Mouse (Mus musculus) cerebellum, adult 11 months (tissue): ENCODE results near the gene Meltf.

Source experiments
- DNase-seq: peaks from one replicate; pipeline ENCODE4 v3.0.0; 2022

The Meltf gene

DNA sequence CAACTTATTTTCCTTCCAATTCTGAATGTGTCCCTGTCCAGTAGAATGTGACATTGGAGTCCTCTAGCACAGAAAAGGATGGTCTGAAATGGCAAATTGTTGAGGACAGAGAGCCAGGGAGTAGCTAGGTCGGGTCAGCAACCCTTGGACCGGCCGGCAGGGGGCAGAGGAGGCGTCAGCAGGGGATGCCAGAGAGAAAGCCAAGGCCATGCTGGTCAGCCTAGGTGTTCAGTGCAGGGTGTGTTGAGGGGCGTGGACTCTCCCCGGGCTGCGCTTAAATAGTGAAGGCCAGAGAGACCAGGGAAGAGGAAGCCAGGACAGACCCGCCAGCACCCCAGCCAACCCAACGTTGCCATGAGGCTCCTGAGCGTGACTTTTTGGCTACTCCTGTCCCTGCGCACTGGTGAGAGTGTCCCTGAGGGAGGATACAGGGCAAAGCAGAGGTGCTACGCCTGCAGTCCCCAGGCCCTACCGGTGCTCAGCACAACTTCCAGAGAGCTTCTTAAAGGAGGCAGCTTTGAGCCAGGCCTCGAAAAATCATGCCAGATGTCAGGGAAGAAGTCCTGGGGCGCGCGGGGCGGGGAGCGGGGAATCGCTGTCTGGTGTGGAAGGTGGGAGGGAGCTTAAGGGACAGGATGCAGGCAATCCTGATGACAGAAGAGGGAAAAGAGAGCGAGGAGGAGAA is at the start of gene Meltf:
TSS of gene Meltf (plus strand) at position 238 of the 685 bp plus-strand sequence.
- DNase-seq: peak; percentile 74

DNA sequence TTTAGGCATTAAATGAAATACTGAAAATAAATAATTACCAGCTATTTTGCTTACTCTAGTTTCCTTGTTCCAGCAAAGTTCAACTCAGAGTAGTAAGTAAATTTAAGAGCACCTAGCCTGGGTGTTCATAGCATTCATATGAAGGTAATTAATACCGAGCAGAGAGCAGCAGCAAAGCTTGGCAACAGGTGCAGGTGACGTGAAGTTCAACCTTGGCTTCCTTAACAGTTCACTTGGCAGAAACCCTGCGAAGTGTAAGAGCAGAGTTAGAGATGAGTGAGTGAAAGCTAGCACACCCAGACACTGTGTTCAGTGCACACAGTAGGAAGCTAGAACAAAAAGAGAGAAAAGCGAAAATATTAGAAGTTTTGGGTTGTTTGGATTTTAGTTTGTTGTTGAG is 47.9 kb upstream of the Meltf start:
- DNase-seq: no peak

DNA sequence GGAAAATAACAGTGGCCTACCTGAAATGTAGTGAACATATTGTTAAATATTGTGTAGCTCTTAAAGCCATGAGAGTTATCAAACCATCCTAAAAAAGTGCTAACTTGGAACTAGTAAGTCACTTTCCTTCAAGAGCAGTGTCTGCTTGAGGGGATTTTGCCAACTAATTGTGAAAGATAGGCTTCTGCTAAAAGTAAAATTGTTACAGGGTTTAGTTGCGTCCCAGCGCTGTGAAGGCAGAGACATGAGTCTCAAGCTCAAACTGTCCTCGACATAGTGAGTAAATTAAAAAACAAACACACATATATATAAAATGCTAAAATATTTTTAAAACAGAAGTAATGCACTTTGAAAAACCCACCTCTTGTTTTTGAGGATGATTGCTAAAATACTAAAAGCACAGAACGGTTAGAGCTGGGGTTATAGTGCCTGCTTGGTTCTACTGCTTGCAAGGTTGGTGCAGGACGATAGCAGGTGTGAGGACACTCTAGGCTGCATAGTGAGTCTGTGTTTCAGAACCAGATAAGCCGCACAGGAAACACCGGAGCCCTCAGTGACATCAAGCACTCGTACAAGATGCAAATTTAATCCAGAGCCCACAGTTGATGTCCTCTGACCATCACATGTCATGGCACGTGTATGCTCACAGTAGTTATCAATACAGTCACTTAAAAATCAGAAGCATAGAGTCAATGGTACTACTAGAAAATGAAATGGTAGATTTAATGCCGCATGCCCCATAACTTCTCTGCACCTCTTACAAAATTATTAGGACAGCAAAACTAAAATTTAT is 45.8 kb upstream of the Meltf start:
- no peak for DNase-seq

DNA sequence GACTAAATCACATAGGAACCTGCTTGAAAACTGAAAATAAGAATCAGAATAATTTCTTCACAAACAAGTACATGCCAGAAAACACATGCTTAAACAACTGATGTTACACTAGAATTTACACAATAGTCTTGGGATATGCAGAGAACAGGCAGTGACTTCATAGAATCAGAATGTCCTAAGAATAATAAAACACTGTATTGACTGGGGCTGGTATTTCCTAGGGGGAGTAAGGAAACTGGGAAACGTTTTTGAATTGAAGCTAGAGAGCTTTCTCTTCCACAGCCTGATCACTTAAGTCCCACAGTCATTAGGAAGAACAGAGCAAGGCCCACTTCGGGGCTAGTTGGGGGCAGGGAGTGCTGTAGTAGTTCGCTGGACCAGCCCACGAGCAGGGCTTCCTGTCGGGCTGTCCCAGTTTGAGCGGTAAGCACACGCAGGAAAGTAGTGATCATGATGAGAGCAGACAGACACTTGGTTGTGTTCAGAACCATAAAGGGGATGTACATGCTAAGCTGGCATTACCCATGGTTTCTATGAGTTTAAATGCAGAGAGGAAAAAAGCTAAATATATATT is 44.5 kb upstream of the Meltf start:
- DNase-seq: no peak

DNA sequence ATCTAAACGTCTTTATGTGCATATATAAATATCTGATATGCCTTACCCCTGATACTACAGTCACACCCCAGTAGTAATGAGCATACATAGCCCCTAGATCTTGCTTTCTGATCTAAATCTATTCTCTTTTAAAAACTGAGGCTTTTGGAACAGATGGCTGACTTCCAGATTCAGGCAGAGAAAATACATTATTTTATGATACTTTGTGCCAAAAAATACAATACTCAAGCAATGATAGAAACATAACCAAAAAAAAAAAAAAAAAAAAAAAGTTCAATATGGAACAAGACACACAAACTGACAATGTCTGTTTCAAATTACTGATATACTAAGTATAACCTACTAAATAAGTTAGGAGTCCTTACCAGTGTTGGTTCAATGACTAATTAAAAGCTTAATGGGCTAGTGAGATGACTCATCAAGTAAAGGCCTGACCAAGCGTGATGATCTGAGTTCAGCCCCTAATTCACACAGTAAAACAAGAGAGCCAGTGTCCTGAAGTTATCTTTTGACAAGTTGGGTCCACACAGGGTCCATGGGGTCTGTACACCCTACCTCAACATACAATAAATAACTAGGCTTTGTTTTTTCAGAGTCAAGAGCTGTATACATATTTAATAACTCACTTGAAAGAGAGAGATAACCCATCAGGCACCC is 43.8 kb upstream of the Meltf start:
- no peak for DNase-seq

DNA sequence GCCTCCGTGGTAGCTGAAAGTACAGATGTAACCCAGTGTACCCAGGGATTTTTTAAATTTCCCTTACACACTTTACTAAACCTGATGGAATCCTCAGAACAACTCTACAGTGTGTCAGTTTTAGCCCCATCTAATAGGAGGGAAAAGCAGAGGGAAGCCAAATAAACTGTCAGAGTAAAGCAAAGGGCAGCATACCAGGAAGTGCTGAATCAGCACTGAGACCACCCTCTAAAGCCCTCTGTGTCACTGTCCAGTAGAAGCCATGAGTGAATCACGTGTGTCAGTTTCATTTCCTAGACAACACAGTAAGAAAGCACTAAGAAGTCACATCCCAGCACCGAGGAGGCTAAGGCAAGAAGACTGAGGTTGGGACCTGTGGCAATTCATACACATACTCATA is 41.2 kb upstream of the Meltf start:
- no peak for DNase-seq

DNA sequence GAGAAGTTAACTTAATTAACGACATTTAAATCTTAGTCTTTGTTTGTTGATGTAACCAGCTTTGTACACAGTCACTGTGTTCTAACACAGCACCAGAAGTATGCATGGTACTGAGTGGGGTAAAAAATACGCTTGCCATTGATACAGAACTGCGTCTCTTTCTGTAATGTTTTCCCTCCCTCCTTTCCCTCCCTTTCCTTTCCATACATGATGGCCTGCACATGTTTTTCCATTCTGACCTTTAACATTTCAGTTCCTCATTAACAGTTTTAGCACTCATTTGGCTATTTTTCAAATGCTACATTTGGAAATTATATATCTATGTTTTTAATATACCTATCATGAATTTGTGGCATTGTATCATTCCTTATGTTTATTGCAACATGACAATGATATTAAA is 34.4 kb upstream of the Meltf start:
- DNase-seq: no peak

DNA sequence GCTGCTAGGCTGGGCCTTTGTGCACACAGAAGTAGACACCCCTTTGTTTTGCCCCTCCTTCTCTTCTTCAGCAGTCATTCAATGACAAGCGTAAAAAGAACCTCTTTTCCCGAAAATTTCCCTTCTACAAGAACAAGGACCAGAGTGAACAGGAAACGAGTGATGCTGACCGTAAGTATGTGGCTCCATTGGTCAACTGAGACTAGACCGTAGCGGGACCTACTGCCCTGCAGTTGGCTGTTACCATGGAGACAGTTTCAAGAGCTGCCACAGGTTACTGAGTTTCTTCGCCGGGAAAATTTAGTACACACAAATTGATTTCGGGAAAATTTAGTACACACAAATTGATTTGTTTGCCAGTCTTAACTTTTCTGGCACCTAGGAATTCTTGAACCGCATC is 31.8 kb upstream of the Meltf start:
- DNase-seq: no peak

DNA sequence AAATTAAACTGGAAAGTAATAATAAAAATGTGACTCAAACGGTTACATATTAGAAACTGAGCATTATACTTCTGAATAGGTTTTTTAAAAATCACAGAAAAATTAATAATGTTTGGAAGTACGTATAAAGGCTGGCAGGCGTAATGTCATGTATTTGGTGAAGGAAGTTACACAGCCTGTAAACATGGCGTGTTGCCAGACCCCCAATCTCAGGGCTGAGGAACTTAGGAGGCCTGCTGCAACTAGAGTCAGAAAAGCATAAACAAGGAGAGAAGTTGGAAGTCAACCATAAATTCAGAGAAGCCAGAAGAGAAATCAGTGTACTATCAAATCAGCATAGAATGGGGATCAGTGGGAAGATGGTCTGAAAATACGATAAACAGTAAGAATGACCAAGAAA is 14.7 kb upstream of the Meltf start:
- no peak for DNase-seq

DNA sequence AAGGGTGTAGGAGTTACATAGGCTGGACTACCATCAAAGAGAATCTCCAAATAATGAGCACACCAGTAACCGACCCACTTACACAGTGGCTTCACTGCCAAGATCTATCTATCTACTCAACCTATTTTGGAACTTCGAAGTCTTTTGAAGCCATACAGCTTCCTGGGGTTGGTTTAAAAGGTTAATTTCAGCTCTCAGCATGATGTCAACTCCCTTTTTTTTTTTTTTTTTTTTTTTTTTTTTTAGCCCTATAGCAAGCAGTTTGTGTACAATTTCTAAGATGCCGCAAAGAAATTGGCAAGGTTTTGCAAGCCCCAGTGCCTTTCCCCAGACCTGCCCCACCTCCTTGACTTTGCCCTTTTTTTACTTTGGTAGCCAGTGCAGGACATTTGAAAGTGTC is 13.4 kb upstream of the Meltf start:
- no peak for DNase-seq

DNA sequence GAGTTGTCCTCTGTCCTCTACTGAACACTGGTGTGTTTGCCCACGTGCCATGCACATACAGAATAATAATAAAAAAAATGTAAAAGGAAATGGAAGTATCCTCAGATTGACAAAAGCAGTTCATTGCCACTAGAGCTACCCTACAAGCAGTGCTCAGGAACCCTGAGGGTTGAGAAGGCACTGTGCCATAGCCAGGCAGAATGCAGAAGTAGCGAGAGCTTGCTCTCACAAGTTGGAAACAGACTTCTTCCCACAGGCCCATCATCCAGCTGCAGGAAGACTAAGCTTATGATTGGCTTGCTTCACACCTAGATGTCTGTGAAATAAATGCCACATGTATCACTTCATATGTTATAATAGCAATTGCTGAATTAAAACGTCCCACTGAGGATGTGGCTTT is 11.7 kb upstream of the Meltf start:
- DNase-seq: no peak

DNA sequence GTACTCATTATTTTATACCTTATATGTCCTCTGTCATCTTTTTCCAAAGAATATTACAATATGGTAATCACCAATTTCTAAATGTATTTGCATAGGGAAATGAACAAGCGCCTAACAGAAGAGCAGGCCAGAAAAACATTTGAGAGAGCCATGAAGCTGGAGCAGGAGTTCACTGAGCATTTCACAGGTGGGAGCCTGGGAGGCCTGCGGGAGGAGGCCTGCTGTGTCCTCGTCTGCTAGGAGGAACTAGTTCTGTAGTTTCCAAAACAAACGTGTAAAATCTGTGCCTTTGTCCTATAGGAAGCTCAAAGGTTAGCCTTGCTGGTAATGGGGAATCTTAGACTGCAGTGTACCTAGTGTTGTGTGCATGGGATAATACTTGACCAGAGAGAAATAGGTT is 10.9 kb upstream of the Meltf start:
- DNase-seq: no peak

DNA sequence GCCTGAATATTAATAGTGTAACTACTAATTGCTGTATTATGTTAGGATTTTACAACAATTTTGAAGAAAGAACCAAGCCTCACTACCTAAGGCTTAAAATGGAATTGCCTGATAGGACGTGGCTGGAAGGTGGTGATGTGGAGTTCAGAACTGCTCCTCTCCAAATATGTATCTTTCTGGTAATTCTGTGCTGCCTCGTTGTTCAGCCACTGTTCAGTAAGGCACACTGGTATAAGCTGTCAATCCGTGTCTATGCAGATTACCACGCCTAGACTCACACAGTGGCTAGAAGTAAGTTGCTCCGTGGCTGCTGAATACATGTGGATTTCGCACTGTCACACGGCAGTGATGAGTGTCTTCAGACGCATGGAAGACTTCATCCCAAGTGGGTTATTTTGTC is 4.9 kb upstream of the Meltf start:
- DNase-seq: no peak

DNA sequence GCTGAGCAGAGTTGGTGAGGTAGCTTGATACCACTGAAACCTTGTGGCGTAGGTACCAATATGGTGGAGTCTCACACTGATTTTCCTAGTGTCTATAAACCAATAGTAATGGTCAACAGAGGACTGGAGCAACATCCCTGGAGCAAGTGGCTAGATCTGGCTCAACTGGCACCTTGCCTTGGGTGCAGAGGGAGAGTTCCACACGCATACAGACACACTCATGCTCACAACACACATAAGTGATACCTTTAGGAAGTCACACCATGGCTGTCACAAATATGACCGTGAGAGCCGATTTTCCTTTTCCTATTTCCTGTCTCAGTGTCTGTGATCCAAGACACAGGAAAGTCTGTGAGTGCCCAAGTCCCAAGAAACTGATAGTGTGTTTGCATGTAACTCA is 3.2 kb upstream of the Meltf start:
- DNase-seq: no peak

DNA sequence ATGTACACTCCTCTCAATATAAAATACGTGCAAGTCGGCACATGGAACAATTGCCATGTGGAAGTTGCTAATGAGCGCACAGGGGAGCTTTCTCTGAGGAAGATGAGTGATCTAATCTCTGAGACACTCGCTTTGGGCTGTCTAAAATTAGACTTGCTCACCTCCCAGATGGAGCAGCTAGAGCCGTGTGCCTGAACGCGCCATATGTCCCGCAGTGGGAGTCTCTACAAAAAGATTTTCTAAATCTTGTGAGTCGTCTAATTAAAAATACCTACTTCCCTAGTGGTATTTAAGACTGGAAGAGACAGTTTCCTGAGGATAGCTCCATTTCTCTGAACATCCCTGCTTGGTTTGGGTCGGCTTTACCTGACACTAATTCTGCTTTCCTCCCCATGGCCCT is 2.2 kb upstream of the Meltf start:
- peak; percentile 67 for DNase-seq

DNA sequence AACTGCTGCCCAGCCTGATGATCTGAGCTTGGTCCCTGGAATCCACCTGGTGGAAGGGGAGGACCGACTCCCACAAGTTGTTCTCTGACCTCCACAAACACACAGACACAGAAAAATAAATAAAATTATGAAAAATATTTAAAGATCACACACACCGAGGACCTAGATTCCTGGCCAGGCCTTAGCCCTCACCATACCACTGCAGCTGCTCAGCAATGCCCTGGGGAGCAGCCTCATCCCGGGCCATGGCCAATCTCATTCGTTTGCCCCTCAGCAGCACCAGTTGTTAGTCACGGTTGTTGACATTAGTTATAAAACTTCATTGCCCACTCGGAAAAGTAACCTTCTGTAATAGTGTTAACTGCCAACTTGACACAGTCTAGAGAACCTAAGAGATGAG is 558 bp upstream of the Meltf start:
- no peak for DNase-seq

DNA sequence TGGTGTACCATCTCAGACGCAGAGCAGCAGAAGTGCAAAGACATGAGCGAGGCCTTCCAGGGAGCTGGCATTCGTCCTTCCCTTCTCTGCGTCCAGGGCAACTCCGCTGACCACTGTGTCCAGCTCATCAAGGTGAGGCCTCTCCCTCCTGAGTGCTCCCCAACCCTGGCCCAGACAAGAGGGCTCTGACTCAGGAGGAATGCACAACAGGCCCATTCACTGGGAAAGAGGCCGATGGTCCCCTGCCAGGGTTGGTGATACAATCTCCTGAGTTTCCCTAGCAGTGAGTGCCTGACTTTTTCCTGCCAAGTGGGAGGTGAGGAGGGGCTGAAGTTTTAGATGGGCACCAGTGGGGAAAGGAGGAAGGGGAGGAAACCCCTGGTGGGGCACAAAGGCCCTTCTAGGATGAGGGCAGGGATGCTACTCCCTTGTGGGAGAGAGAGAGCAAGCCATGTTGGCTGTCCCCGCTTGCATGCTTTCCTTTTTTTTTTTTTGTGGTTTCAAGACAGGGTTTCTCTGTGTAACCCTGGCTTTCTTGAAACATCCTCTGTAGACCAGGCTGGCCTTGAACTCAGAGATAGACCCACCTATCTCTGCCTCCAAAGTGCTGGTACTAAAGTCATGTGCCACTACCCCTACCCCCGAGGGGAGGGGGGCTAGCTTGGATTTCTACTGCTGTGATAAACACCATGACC is 1.7 kb downstream of the Meltf start:
- DNase-seq: no peak

DNA sequence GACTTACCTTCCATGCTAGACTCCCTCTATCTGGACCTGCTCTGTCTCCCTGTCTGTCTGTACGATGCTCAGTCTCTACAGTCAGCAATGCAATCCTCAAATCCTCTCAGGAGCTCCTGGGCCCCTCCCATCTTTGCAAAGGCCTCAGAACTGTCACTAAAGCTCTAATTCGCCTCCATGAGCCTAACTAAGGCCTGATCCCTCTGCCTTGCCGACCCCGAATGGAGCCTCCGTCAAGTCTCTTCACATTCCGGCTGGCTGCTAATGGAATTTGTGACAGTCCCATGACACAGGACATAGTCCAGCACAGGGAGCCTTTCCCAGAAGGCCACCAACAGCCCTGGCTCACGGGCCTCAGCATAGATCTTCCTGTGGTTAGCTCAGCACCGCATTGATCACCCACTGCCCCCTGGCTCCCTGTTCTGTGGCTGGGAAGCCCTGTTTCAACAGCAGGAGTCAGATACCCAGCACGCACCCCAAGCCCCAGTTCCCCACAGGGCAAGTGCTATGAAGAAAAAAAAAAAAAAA is 3.8 kb downstream of the Meltf start:
- no peak for DNase-seq

DNA sequence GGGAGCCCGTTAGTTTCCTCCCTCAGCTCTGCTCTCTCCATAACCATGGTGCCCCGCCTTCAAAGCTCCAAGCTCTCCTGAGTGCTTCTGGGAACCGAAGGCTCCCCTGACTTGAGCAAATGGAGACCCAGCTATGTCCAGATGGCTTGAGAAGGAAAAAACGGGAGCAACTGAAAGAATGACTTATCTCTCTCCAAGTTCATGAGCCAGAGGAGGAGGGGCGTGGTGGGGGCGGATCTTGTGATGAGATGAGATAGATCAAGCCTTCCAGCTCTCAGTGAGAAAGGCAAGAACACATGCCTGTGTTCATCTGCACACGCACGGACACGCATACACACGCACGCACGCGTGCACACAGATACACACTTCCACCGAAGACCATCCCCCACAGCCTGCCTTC is 4.7 kb downstream of the Meltf start:
- DNase-seq: no peak

DNA sequence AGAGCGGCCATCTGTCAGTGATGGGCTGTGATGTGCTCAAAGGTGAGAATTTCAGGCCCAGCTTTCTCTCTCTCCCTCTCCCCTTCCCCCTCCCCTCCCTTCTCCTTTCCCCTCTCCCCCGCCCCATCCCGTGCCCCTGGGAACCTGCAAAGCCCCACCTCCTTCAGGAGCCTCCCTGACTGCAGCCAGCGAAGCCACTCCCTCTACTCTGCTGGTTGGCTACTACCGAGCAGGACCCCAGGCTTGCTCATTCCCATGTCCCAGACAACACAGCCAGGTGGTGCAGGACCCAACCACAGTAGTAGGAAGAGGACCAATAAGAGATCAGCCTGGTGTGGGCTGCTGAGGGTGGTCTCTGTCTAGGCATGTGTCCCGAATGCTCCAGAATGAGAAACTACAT is 5.3 kb downstream of the Meltf start:
- DNase-seq: no peak

DNA sequence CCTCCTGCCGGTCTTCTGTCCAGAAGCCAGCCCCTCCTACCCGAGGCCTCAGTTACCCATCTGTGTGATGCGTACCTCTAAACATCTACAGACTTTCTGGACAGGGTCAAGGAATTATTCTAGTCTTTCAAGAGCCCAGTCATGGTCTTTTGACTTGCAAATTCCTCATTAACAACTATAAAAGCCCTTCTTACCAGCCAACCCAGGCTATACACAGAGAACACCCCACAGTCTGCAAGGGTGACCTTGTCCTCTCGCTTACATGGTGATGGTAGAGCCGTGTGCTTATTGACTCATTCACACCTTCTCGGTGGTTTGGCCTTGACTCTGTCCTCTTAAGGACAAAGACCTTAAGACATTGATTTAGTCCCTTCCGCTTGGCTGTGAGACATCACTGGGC is 12.3 kb downstream of the Meltf start:
- DNase-seq: no peak

DNA sequence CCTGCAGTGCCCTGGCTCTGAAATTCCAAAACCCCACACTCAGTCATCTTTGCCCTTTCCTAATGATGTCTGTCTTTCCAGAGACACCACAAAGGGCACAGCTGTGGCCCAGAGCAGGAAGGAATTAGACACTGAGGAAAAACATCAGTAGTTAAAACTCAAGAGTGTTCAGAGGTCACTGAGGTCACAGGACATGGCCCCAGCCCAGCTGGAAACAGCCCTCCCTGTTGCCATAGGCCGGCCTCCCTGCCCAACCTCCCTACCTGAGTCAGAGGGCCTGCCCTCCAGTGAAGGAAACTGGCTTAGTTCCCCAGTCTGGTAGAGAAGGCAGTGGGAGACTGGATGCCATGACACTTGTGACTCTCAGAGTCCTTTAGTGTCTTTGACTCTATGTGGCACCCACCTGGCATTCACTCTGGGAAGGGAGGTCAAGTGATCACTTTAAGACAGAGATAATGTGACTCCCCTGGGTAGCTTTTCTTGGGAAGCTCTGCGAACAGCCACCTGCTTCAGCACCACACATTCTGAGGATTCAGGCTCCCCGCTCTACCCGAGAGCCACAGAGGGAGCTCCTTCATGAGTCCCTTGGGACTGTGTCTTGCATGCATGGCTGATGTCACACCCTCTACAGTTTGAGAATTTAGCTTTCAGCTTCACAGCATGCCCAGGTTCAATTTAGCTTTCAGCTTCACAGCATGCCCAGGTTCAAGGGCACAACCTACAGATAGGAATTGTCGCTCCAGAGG is 15.0 kb downstream of the Meltf start:
- no peak for DNase-seq
